Mouse (Mus musculus) heart, embryonic 14.5 days (tissue): ENCODE measurements at regions not wholly inside any gene's neighbourhood (a gene's known extent, or its start where the extent isn't known, plus 50 kb on each side); places are given as distances from the start of the nearest gene placed in this dataset.

Source experiments
- ATAC-seq: fragments of 200-750 bp; cut with Nextera tagmentation; 2 replicates; pipeline ENCODE4 v1.8.0; 2017; ENCODE audit warnings: low read depth, moderate TSS enrichment; ENCODE audit not compliant: insufficient number of reproducible peaks, insufficient read depth, low FRiP score
- H3K27ac ChIP-seq, 2 experiments: fragments of 200-500 bp in 1 of 2; fragments of 300-500 bp in 1 of 2; sonication (generic) in 1 of 2; replicated peaks in 1 of 2; 2 replicates each; pipeline ENCODE4 v1.5.1; 2012 to 2014; ENCODE audit warnings: low read depth in 2 of 2, low read length in 2 of 2, control low read depth in 1 of 2, mild to moderate bottlenecking in 1 of 2, mixed read lengths in 1 of 2; ENCODE audit not compliant: control insufficient read depth in 1 of 2, insufficient read depth in 1 of 2
- H3K27me3 ChIP-seq: fragments of 300-500 bp; sonication (generic); 2 replicates; pipeline ENCODE4 v1.6.1; 2014; ENCODE audit warnings: mild to moderate bottlenecking, low read length, control low read depth; ENCODE audit not compliant: control insufficient read depth, insufficient read depth
- H3K36me3 ChIP-seq: fragments of 300-500 bp; sonication (generic); 2 replicates; pipeline ENCODE4 v1.6.1; 2014; ENCODE audit warnings: mild to moderate bottlenecking, control low read depth, low read length, mixed read lengths; ENCODE audit not compliant: control insufficient read depth, insufficient read depth
- H3K4me1 ChIP-seq, 2 experiments: fragments of 200-500 bp in 1 of 2; fragments of 300-500 bp in 1 of 2; sonication (generic) in 1 of 2; 2 replicates each; pipeline ENCODE4 v1.6.1; 2012 to 2014; ENCODE audit warnings: low read length in 2 of 2, control low read depth in 1 of 2, mixed read lengths in 1 of 2; ENCODE audit not compliant: control insufficient read depth in 2 of 2, insufficient read depth in 2 of 2
- H3K4me2 ChIP-seq: fragments of 300-500 bp; sonication (generic); 2 replicates; pipeline ENCODE4 v1.6.1; 2014; ENCODE audit warnings: mild to moderate bottlenecking, low read length
- H3K4me3 ChIP-seq, 2 experiments: fragments of 200-500 bp in 1 of 2; fragments of 300-500 bp in 1 of 2; sonication (generic) in 1 of 2; 2 replicates each; pipeline ENCODE4 v1.5.1; 2012 to 2014; ENCODE audit warnings: low read length in 2 of 2, mild to moderate bottlenecking in 2 of 2, control low read depth in 1 of 2, low read depth in 1 of 2, moderate library complexity in 1 of 2; ENCODE audit not compliant: control insufficient read depth in 1 of 2, insufficient read depth in 1 of 2
- H3K9ac ChIP-seq: fragments of 300-500 bp; sonication (generic); 2 replicates; pipeline ENCODE4 v1.6.1; 2014; ENCODE audit warnings: mild to moderate bottlenecking, low read length
- H3K9me3 ChIP-seq: fragments of 300-500 bp; sonication (generic); 2 replicates; pipeline ENCODE4 v1.6.1; 2016; ENCODE audit warnings: low read length, control low read depth; ENCODE audit not compliant: control insufficient read depth
- WGBS: fragments of 180-500 bp; shearing (Covaris S2); extraction: QIAGEN DNeasy Blood & Tissue Kit; methylation state at CpG from one replicate; pipeline ENCODE4 v1.1.7; 2014; 5-methylcytosine and 5-hydroxymethylcytosine counted together

DNA sequence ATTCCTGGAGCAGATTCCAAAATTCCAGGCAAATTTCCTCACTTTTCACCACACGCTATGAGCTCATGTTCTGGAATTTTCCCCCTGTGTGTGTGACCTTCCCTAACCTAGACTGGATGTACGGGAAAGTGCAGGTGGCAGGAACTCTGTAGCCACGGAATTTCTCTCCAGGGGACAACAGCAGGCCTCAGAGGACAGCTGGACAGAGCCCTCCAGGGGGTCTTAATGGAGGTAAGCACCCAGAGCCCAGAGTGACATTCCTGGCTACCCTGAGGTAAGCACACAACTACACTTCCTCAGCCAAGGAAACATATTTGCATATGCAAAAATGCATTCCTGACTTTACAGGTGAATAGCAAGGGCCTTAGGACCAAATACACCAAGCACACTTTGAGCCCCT lies 135.8 kb downstream of the Fam43a start:
- WGBS, result 42% methylated on average over 3 of the region's 3 CpGs
- Histone ChIP-seq H3K4me1 (peaks cover 43 to 54% of the 10 kb centered on the region in 2 experiments), H3K9me3 (no peaks in the 10 kb centered on the region), H3K36me3 (no peaks in the 10 kb centered on the region), H3K9ac (no peak overlapping the region), H3K27me3 (no peaks in the 10 kb centered on the region), H3K4me3 (no peak overlapping the region), H3K4me2 (no peak overlapping the region), H3K27ac (peak overlapping the region in 1 of 2 experiments; percentile 99; a peak in 1 of 4 replicates)
- no peak for ATAC-seq

GRCm38 (mm10) chr16:30735969-30736368 lies 136.4 kb downstream of the Fam43a start:
- ATAC-seq, result no peak
- H3K27me3 ChIP-seq, result no peaks in the 10 kb centered on the region
- no peak overlapping the region for H3K9ac ChIP-seq
- no peaks in the 10 kb centered on the region for H3K9me3 ChIP-seq
- 43% methylated on average over 7 of the region's 7 CpGs for WGBS
- H3K36me3 ChIP-seq, result no peaks in the 10 kb centered on the region
- H3K4me2 ChIP-seq, result no peak overlapping the region
- H3K4me1 ChIP-seq, result peaks cover 43 to 54% of the 10 kb centered on the region in 2 experiments
- H3K27ac ChIP-seq, result peak overlapping the region; percentile 97 to 99
- H3K4me3 ChIP-seq, result no peak overlapping the region

- Histone ChIP-seq H3K4me3 (no peak overlapping the region), H3K36me3 (no peaks in the 10 kb centered on the region), H3K4me1 (peaks cover 43 to 54% of the 10 kb centered on the region in 2 experiments), H3K27me3 (no peaks in the 10 kb centered on the region), H3K4me2 (peak overlapping the region; percentile 52), H3K27ac (peak overlapping the region; percentile 97 to 99), H3K9me3 (no peaks in the 10 kb centered on the region), H3K9ac (peak overlapping the region; percentile 69)
- WGBS, result 23% methylated on average over 17 of the region's 17 CpGs
- ATAC-seq, result peak; percentile 54; the same call in 1 of the 2 replicates
Measured at GRCm38 (mm10) chr16:30736662-30737326, 137.3 kb downstream of the Fam43a start.

- H3K36me3 ChIP-seq, result no peaks in the 10 kb centered on the region
- peak overlapping the region; percentile 97 to 99 for H3K27ac ChIP-seq
- no peak for ATAC-seq
- WGBS, result 58% methylated on average over 8 of the region's 8 CpGs
- H3K9me3 ChIP-seq, result no peaks in the 10 kb centered on the region
- peaks cover 43 to 54% of the 10 kb centered on the region in 2 experiments for H3K4me1 ChIP-seq
- H3K27me3 ChIP-seq, result no peaks in the 10 kb centered on the region
- peak overlapping the region; percentile 69 for H3K9ac ChIP-seq
- peak overlapping the region; percentile 52 for H3K4me2 ChIP-seq
- no peak overlapping the region for H3K4me3 ChIP-seq
Measured at GRCm38 (mm10) chr16:30737524-30737923, 138.0 kb downstream of the Fam43a start.

DNA sequence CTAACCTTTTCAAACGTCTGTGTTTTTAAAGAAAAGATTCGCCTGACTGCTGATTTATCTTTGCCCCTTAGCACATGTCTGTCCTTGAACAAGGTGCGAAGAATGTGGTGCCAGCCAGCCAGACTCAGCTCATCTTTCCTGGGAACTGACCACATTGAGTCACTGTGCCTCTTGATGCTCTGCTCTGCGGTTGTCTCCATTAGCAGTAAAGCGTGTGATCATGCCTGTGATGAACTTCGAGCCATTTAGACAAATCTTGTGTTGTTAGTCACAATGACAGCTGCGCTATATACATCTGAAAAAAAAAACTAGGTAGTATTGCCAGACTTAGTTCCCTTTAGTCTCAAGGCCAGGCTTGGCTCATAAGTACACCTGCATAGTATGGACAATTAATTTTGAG lies 140.1 kb downstream of the Fam43a start:
- Histone ChIP-seq H3K27ac (no peak overlapping the region), H3K36me3 (no peaks in the 10 kb centered on the region), H3K9ac (no peak overlapping the region), H3K4me1 (peaks cover 39 to 55% of the 10 kb centered on the region in 2 experiments), H3K4me3 (no peak overlapping the region), H3K9me3 (no peaks in the 10 kb centered on the region), H3K27me3 (no peaks in the 10 kb centered on the region), H3K4me2 (no peak overlapping the region)
- WGBS, result 70% methylated on average over 7 of the region's 7 CpGs
- ATAC-seq, result no peak

DNA sequence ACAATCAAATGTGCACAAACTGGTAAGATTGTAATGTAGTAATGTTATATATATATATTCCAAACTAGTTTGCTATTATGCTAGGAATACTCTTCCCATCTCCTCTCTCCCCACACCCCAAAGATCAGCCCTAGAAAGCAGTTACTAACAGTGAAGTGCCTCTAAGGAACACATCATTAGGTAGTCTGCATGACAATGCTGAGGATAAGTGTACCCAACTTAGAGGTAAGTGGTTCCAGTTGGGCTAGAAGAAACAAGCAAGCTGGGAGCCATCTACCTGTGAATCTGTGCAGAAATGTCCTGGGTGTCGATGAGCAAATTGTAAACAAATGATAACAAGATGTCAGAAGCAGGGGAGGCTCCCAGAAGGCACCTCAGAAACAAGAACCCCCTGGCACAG lies 141.7 kb downstream of the Fam43a start:
- H3K27ac ChIP-seq, result no peak overlapping the region
- no peak overlapping the region for H3K4me2 ChIP-seq
- H3K4me3 ChIP-seq, result no peak overlapping the region
- peaks cover 36 to 51% of the 10 kb centered on the region in 2 experiments for H3K4me1 ChIP-seq
- H3K36me3 ChIP-seq, result no peaks in the 10 kb centered on the region
- no peaks in the 10 kb centered on the region for H3K27me3 ChIP-seq
- no peaks in the 10 kb centered on the region for H3K9me3 ChIP-seq
- H3K9ac ChIP-seq, result no peak overlapping the region
- ATAC-seq, result no peak
- 70% methylated on average over 1 of the region's 1 CpGs for WGBS

DNA sequence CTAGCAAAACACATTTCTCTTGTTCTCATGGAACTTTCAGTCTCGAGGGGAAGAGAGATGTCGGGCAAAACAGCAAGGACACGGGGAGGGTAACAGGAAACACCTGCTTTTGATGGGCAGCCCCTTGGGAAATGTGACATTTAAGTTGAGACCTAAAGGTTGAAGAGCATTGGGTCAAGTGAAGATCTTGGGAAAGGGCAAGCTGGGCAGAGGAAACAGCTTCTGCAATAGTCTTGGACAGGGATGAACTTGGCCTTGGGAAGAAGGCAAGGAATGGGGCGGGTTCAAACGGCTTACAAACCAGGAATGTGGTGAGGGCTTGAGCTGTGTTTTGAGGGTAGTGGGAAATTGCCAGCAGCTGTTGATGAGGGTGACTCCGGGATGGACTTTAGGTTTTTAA lies 143.0 kb downstream of the Fam43a start:
- Histone ChIP-seq H3K4me2 (no peak overlapping the region), H3K4me1 (peaks cover 24 to 39% of the 10 kb centered on the region in 2 experiments), H3K9me3 (no peaks in the 10 kb centered on the region), H3K9ac (no peak overlapping the region), H3K27me3 (no peaks in the 10 kb centered on the region), H3K4me3 (no peak overlapping the region), H3K36me3 (no peaks in the 10 kb centered on the region), H3K27ac (no peak overlapping the region)
- WGBS, result 75% methylated on average over 6 of the region's 6 CpGs
- no peak for ATAC-seq

- peaks cover 17 to 28% of the 10 kb centered on the region in 2 experiments for H3K4me1 ChIP-seq
- 81% methylated on average over 4 of the region's 4 CpGs for WGBS
- H3K27me3 ChIP-seq, result no peaks in the 10 kb centered on the region
- H3K36me3 ChIP-seq, result no peaks in the 10 kb centered on the region
- H3K27ac ChIP-seq, result no peak overlapping the region
- ATAC-seq, result no peak
- no peak overlapping the region for H3K4me3 ChIP-seq
- H3K9me3 ChIP-seq, result no peaks in the 10 kb centered on the region
- no peak overlapping the region for H3K9ac ChIP-seq
- H3K4me2 ChIP-seq, result no peak overlapping the region
Measured at GRCm38 (mm10) chr16:30743566-30743965, 144.0 kb downstream of the Fam43a start.
